ENCODE assay signal across 12 mouse cellular contexts in genomic region chr3:34665751-34666665, GRCm38 (mm10). TPM values are rescaled to one million over a fixed set of nuclear protein-coding genes. Genes with fewer than 3 reads are reported as not detected.
DNase-seq lines count a peak whose midpoint lies in the region; ATAC-seq and TF ChIP-seq lines count a peak whose summit lies in the region.
"Had no signal": no experiment of that assay in that cellular context is flagged by ENCODE, and none has a peak within 500 bp of the region (broad histone marks: within the 10 kb centered on the region; RNA-seq: fewer than 3 reads in every experiment).

No protein-coding gene starts in this region.

- 0 out of 2 replicates have a peak overlapping the region, but pooled peaks have one; percentile 31 for H3K4me3 ChIP-seq in lung, embryonic 14.5 days (ENCODE audit: low read depth, low read length)
- H3K4me3 ChIP-seq in hindbrain, embryonic 12.5 days = peak overlapping the region; percentile 36; the same call in 1 of the 2 replicates
- no peak overlapping the region for H3K4me3 ChIP-seq in liver, embryonic 12.5 days
- H3K4me3 ChIP-seq: limb, embryonic 13.5 days had no signal

- peaks cover 100% of the 10 kb centered on the region for H3K27me3 ChIP-seq in lung, embryonic 14.5 days (ENCODE audit: insufficient read depth, low read length)
- peaks cover 43% of the 10 kb centered on the region for H3K27me3 ChIP-seq in hindbrain, embryonic 12.5 days
- peaks cover 99% of the 10 kb centered on the region for H3K27me3 ChIP-seq in liver, embryonic 12.5 days (replicated peaks)

- no peaks in the 10 kb centered on the region for H3K9me3 ChIP-seq in lung, embryonic 14.5 days (ENCODE audit: low read depth, low read length)
- H3K9me3 ChIP-seq in hindbrain, embryonic 12.5 days (replicated peaks) = no peaks in the 10 kb centered on the region
- no peaks in the 10 kb centered on the region for H3K9me3 ChIP-seq in liver, embryonic 12.5 days (replicated peaks)
- H3K9me3 ChIP-seq: heart, embryonic 10.5 days; limb, embryonic 13.5 days had no signal

- ATAC-seq in lung, embryonic 14.5 days (ENCODE audit: insufficient read depth) = no peak
- ATAC-seq in hindbrain, embryonic 12.5 days (ENCODE audit: low FRiP score) = peak; percentile 33; the same call in 1 of the 2 replicates
- ATAC-seq in liver, embryonic 12.5 days = no peak
- no peak for ATAC-seq in activated CD4-positive, CD25-positive, alpha-beta regulatory T cell, adult 4 months

- H3K36me3 ChIP-seq in lung, embryonic 14.5 days (ENCODE audit: insufficient read depth) = no peaks in the 10 kb centered on the region
- H3K36me3 ChIP-seq in hindbrain, embryonic 12.5 days = no peaks in the 10 kb centered on the region
- no peaks in the 10 kb centered on the region for H3K36me3 ChIP-seq in liver, embryonic 12.5 days
- H3K36me3 ChIP-seq: heart, embryonic 10.5 days; limb, embryonic 13.5 days had no signal

- 5% methylated on average over 10 of the region's 10 CpGs for WGBS in lung, embryonic 14.5 days
- WGBS in hindbrain, embryonic 12.5 days = 4% methylated on average over 10 of the region's 10 CpGs
- 6% methylated on average over 10 of the region's 10 CpGs for WGBS in liver, embryonic 12.5 days (ENCODE audit: insufficient replicate concordance)

- DNase-seq in lung, embryonic 14.5 days = no peak
- no peak for DNase-seq in lung, postnatal 10 days
- DNase-seq in neural tube, embryonic 10.5 days (ENCODE audit: extremely low spot score, low spot score) = peak; percentile 52
- no peak for DNase-seq in kidney, postnatal 36 days
- DNase-seq in adrenal gland, postnatal 10 days = no peak
- DNase-seq: cerebellum, postnatal 36 days; thymus, postnatal 4 days had no signal

- no peak overlapping the region for H3K9ac ChIP-seq in lung, embryonic 14.5 days
- H3K9ac ChIP-seq in hindbrain, embryonic 12.5 days = no peak overlapping the region
- no peak overlapping the region for H3K9ac ChIP-seq in liver, embryonic 12.5 days
- H3K9ac ChIP-seq: limb, embryonic 13.5 days had no signal

- peak overlapping the region; percentile 50; the same call in 1 of the 2 replicates for H3K4me2 ChIP-seq in lung, embryonic 14.5 days
- H3K4me2 ChIP-seq in hindbrain, embryonic 12.5 days (replicated peaks) = peak overlapping the region; percentile 74
- no peak overlapping the region for H3K4me2 ChIP-seq in liver, embryonic 12.5 days

- no peaks in the 10 kb centered on the region for H3K4me1 ChIP-seq in lung, embryonic 14.5 days (ENCODE audit: insufficient read depth)
- peaks cover 55% of the 10 kb centered on the region for H3K4me1 ChIP-seq in hindbrain, embryonic 12.5 days
- H3K4me1 ChIP-seq in liver, embryonic 12.5 days = peaks cover 9% of the 10 kb centered on the region

- peak overlapping the region; percentile 59; the same call in 1 of the 2 replicates for H3K27ac ChIP-seq in lung, embryonic 14.5 days (ENCODE audit: low read depth)
- peak overlapping the region; percentile 95 for H3K27ac ChIP-seq in hindbrain, embryonic 12.5 days
- H3K27ac ChIP-seq in liver, embryonic 12.5 days = no peak overlapping the region
- H3K27ac ChIP-seq: heart, embryonic 10.5 days; limb, embryonic 13.5 days had no signal

- no peak for TF ChIP-seq CTCF in lung, embryonic 14.5 days (IDR thresholded peaks at IDR 0.05; ENCODE audit: low read depth)

RNA-seq across cellular contexts. Expression of gene Sox2, which starts 15.8 kb away (rescaled TPM):
- polyA plus RNA-seq in lung, embryonic 14.5 days (2014; fragmentation: Nextera tagmentation; extraction: Ambion mirVana) = 4.0 and 5.0 TPM in 2 replicates
- 37.3 and 39.5 TPM in 2 replicates for polyA plus RNA-seq in hindbrain, embryonic 12.5 days (2016; fragmentation: Nextera tagmentation; extraction: Ambion mirVana)
- polyA plus RNA-seq in liver, embryonic 12.5 days (2016; fragmentation: Nextera tagmentation; extraction: Ambion mirVana) = not detected in 2 replicates
- under 1 TPM; 0.45 TPM for total RNA-seq in adrenal gland, postnatal 10 days (2021)
- polyA plus RNA-seq in activated CD4-positive, CD25-positive, alpha-beta regulatory T cell, adult 4 months (2017; shearing (Covaris generic)) = not detected
